Mouse (Mus musculus): ENCODE results near the gene Tdrd9.
"Not testable (repeated sequence)": the region's sequence is repeated elsewhere in the genome, so short reads cannot be mapped to it uniquely, and the experiment has no call there.

The Tdrd9 gene

GRCm38 (mm10) chr12:112027408-112027807 is 56.0 kb downstream of the Tdrd9 start:
- DNase-seq (ENCODE audit: low spot score in 2 of 2) = no peak

DNA sequence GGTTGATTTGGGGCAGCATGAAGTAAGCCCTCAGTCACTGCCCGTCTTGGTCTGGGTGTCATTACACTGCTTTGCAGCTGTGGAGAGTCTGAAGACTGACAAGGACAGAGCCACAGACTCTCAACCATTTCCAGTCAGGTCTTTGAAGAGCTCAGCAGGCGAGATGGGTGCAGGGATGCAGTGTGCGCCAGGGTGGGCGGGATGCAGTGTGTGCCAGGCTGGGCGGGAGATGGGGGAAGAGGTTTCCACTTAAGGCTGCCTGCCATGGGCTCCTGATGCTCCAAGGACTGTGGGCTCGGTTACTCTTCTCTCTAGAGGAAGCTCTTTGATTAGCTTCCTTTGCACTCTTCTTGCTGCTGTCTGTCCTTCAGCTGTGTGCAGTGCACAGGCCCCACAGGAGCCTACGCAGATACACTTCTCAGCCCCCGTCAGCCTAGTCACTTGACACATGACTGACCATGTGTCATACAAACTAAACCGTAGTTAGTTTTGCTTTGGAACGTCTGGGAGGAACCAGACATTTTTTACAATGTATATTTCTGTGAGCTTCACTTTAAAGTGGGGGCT is 62.1 kb downstream of the Tdrd9 start:
- DNase-seq (ENCODE audit: low spot score in 2 of 2) = no peak

- not testable (repeated sequence) for DNase-seq (ENCODE audit: low spot score in 2 of 2)
Measured at GRCm38 (mm10) chr12:112035341-112036100, 64.2 kb downstream of the Tdrd9 start.

DNA sequence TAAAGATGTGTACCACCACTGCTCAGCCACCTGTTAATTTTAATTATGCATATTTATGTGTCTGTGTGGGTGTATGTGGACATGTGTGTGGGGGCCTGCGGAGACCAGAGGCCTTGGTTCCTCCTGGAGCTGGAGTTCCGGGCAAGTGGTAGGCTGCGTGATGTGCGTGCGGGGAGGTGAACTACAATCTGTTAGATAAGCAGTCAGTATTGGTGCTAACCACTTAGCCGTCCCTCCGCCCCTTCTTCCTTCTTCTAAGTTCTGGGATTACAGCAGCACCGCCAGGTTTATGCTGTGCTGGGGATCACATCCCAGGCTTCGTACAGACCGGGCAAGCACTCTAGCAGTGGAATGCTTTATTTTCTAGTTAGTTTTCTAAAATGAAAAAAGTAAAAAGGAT is 67.1 kb downstream of the Tdrd9 start:
- DNase-seq (ENCODE audit: low spot score in 2 of 2) = no peak

GRCm38 (mm10) chr12:112039169-112039568 is 67.8 kb downstream of the Tdrd9 start:
- no peak for DNase-seq (ENCODE audit: low spot score in 2 of 2)

DNA sequence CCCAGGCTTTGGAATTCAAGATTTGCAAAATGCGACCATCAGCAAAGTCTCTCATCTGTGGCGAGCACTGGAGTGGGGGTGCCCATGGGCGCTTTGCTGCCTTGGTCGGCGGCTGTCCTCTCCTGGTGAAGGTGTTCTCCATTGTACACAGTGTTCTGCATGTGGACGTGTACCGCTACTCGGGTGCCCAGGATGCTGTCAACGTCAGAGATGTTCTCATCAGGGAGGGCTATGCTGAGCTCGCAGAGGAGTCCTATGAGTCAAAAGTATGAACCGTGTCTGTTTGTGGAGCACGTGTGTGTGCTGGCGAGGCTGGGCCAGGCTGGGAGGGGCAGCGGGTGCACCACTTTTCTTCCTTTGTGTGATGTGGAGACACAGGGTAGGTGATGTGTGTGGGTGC is 71.3 kb downstream of the Tdrd9 start:
- no peak for DNase-seq (ENCODE audit: low spot score in 2 of 2)

DNA sequence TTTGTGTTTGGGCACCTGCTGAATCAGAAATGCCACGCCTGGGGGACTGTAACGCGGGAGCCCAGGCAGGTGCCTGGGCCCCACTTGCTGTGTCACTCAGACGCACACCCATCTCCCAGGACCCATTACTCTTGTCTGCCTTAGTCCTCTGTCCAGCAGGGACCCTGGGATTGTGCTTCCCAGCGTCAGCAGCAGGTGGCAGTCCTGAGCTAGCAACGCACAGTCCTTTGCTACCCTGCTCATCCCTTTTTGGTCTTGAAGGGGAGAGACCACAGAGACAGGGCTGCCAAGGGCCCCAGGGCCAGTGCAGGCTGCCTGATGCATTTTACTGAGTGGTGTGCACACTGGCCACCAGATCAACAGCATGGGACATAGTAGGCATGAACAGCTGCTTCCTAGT is 106.3 kb downstream of the Tdrd9 start:
- DNase-seq (ENCODE audit: low spot score in 2 of 2) = peak in 1 of 2 experiments; percentile 77

- DNase-seq (ENCODE audit: low spot score in 2 of 2) = no peak
Measured at GRCm38 (mm10) chr12:112079911-112080310, 108.6 kb downstream of the Tdrd9 start.

DNA sequence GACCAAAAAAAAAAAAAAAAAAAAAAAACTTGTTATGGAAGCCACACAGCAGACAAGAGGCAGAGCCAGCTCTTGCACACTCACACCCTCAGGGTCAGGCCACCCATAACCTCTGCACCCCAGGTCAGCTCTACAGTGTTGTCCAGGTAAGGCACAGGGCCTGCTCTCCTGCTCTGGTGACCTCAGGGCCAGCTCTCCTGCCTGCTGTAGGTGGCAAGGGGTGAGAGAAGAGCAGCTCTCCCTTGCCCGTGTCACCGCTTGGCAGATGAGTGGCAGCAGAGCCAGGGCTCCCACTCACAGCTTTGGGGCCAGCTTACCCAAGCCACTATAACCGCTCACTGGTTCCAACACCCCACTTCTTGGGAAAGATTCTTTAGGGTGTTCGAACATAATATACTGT is 109.6 kb downstream of the Tdrd9 start:
- no peak for DNase-seq (ENCODE audit: low spot score in 2 of 2)

- no peak for DNase-seq (ENCODE audit: low spot score in 2 of 2)
Measured at GRCm38 (mm10) chr12:112082241-112082640, 110.9 kb downstream of the Tdrd9 start.

DNA sequence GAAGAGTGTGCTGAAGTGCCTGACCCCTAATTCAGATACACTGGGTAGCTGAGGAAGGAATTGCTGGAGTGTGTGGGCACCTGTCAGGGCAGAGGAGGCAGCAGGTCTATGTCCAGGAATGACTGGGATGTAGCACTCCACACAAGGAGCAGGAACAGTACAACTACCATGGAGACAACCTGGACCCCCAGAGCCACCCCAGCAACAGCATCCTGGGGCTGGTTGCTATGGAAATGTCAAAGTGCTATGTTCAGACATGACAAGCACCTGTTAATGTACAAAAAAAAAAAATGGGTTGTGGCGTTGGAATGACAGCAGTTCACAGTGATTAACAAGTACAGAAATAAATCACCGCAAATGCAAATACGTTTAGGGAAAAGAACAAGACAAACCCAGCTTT is 114.9 kb downstream of the Tdrd9 start:
- no peak for DNase-seq (ENCODE audit: low spot score in 2 of 2)

- DNase-seq (ENCODE audit: low spot score in 2 of 2) = no peak
Measured at GRCm38 (mm10) chr12:112086726-112087125, 115.4 kb downstream of the Tdrd9 start.

DNA sequence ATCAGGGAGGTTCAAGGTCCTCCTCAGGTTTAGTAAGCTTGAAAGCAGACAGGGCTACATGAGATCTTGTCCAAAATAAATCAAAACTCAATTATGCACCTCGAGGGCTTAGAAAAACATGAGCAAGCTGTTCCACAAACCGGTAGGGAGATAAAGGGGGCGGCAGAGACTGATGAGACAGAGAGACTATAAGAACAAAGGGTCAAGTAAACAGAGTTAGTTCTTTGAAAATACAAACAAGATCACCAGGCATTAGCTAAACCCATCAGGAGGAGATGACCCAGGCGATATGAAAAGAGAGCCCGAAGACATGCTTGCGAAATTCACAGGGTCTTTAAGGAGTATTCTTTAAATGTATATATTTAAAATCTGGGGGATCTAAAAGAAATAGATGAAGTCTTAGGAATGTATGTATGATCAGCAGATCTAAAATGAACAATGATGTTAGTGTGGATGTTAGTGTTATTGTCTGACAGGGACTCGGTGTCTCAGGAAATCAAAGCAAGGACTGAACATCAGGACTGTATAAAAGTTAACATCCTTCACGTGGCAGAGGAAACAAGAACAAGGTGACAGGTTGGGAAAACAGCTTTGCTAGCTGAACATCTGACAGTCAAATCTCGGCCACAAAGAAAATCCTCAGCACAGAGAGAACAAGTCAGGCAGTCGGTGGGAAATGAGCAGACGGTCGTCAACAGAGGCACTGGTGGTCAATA is 117.4 kb downstream of the Tdrd9 start:
- DNase-seq (ENCODE audit: low spot score in 2 of 2) = no peak

DNA sequence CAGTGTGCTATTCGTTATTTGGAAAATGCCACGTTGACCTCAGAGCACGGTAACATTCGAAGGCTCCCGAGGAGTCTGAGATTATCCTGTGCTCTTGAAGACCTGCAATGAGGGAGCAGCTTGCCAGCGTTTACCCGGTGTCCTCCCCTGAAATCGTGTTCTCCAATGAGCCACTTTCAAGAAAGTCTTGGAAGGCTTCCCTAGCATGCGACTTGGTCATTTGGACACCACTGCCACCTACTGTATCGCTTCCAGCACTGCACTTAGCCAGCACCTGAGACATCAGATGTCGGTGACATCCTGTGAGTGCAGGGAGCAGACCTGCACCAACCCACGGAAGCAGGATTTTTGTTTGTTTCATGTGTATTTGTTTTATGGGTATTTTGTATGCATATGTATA is 119.7 kb downstream of the Tdrd9 start:
- peak; percentile 27 to 82 for DNase-seq (ENCODE audit: low spot score in 2 of 2)

GRCm38 (mm10) chr12:112094261-112094880 is 123.0 kb downstream of the Tdrd9 start:
- no peak for DNase-seq (ENCODE audit: low spot score in 2 of 2)

GRCm38 (mm10) chr12:112096051-112096732 is 124.8 kb downstream of the Tdrd9 start:
- peak; percentile 33 to 73 for DNase-seq (ENCODE audit: low spot score in 2 of 2)

DNA sequence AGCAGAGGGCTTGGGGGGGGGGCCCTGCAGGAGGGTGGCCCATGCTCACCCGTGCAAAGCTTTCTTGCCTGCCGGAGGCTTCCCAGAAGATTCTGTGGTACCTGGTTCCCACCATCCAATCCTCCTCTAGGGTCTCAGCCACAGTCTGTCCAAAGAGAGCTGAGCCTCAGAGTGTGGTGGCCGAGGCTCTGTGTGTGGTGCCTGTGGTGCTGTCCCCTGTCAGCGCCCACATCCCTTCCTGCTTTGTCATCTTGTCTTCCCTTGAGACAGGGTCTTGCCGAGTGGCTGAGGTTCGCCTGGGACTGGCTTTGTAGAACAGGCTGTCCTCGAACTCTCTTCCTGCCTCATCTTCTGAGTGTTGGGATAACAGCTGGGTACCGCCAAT is 125.4 kb downstream of the Tdrd9 start:
- no peak for DNase-seq (ENCODE audit: low spot score in 2 of 2)

GRCm38 (mm10) chr12:112100106-112100505 is 128.7 kb downstream of the Tdrd9 start:
- no peak for DNase-seq (ENCODE audit: low spot score in 2 of 2)

GRCm38 (mm10) chr12:112101045-112101444 is 129.7 kb downstream of the Tdrd9 start:
- DNase-seq (ENCODE audit: low spot score in 2 of 2) = no peak

GRCm38 (mm10) chr12:112103179-112103578 is 131.8 kb downstream of the Tdrd9 start:
- DNase-seq (ENCODE audit: low spot score in 2 of 2) = no peak

- DNase-seq (ENCODE audit: low spot score in 2 of 2) = no peak
Measured at GRCm38 (mm10) chr12:112104890-112105289, 133.5 kb downstream of the Tdrd9 start.

DNA sequence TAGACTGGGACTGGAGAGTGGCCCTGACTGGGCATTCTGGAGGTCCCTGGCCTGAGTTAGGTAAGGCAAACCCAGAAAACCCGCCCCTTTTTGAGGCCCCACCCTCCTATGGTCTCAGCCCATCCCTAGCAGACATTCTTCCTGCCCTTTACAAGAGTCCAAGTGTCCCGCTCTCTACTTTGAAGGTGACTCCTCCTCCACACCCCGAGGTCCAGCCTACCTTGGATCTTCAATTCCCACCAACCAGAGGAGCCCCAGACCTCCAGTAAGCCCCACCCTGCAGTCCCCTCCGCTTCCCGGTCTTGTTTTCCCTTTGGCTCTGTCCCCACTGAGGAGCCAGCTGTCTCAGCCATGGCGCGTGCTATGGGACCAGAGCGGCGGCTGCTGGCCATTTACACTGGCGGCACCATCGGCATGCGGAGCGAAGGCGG is 135.2 kb downstream of the Tdrd9 start, which contains the start of gene Aspg:
Gene Aspg, plus strand, starts transcription at position 139 of the 431 bp plus-strand sequence.
- no peak for DNase-seq (ENCODE audit: low spot score in 2 of 2)
